Comparison of ENCODE assay signal across 9 mouse cellular contexts in genomic region chr9:90226081-90226741, GRCm38 (mm10). TPM values are rescaled to one million over a fixed set of nuclear protein-coding genes. Genes with fewer than 3 reads are reported as not detected.
A peak's percentile ranks its signal among the peaks of the same experiment; 100 is the strongest.
DNase-seq lines count a peak whose midpoint lies in the region; ATAC-seq and TF ChIP-seq lines count a peak whose summit lies in the region.
"Had no signal": no experiment of that assay in that cellular context is flagged by ENCODE, and none has a peak within 500 bp of the region (broad histone marks: within the 10 kb centered on the region; RNA-seq: fewer than 3 reads in every experiment).

No protein-coding gene starts in this region.

- H3K27ac ChIP-seq in hindbrain, postnatal 0 days = no peak overlapping the region
- H3K27ac ChIP-seq in hindbrain, embryonic 12.5 days = no peak overlapping the region
- H3K27ac ChIP-seq in kidney, embryonic 15.5 days = peak overlapping the region; percentile 61
- no peak overlapping the region for H3K27ac ChIP-seq in forebrain, embryonic 14.5 days (ENCODE audit: low read depth, low read length)
- H3K27ac ChIP-seq: neural tube, embryonic 12.5 days had no signal

- WGBS in hindbrain, postnatal 0 days = 82% methylated on average over 21 of the region's 21 CpGs
- WGBS in hindbrain, embryonic 12.5 days = 91% methylated on average over 21 of the region's 21 CpGs
- WGBS in kidney, embryonic 15.5 days = 79% methylated on average over 21 of the region's 21 CpGs
- 90% methylated on average over 21 of the region's 21 CpGs for WGBS in forebrain, embryonic 14.5 days

- H3K9ac ChIP-seq in hindbrain, postnatal 0 days (replicated peaks; ENCODE audit: low read length) = no peak overlapping the region
- H3K9ac ChIP-seq in hindbrain, embryonic 12.5 days = no peak overlapping the region
- no peak overlapping the region for H3K9ac ChIP-seq in kidney, embryonic 15.5 days
- H3K9ac ChIP-seq in forebrain, embryonic 14.5 days (ENCODE audit: low read length) = no peak overlapping the region
- H3K9ac ChIP-seq: neural tube, embryonic 12.5 days had no signal

- DNase-seq in hindbrain, postnatal 0 days (ENCODE audit: low spot score) = no peak
- DNase-seq in heart, adult 18-20 months = peak; percentile 60 to 67
- peak; percentile 46 for DNase-seq in lung, postnatal 25 days (ENCODE audit: low spot score)
- DNase-seq in forebrain, embryonic 14.5 days (ENCODE audit: low spot score) = no peak
- DNase-seq in cerebellum, adult 18-20 months = no peak
- no peak for DNase-seq in adrenal gland, postnatal 10 days

- TF ChIP-seq CTCF in hindbrain, postnatal 0 days (IDR thresholded peaks at IDR 0.05; ENCODE audit: low read depth) = no peak

- H3K36me3 ChIP-seq in hindbrain, postnatal 0 days (ENCODE audit: insufficient read depth, low read length) = peaks cover 13% of the 10 kb centered on the region
- H3K36me3 ChIP-seq in hindbrain, embryonic 12.5 days = peaks cover 18% of the 10 kb centered on the region
- H3K36me3 ChIP-seq in kidney, embryonic 15.5 days = peaks cover 53% of the 10 kb centered on the region
- peaks cover 21% of the 10 kb centered on the region for H3K36me3 ChIP-seq in forebrain, embryonic 14.5 days (ENCODE audit: control insufficient read depth, insufficient read depth, low read length)

- peak; percentile 21; the same call in 1 of the 2 replicates for ATAC-seq in hindbrain, postnatal 0 days
- ATAC-seq in hindbrain, embryonic 12.5 days (ENCODE audit: low FRiP score) = no peak
- ATAC-seq in kidney, embryonic 15.5 days (replicated peaks; ENCODE audit: low FRiP score) = no peak; the same call in 1 of the 2 replicates
- no peak; the same call in 1 of the 2 replicates for ATAC-seq in forebrain, embryonic 14.5 days

- H3K27me3 ChIP-seq in hindbrain, postnatal 0 days (ENCODE audit: insufficient read depth, low read length) = no peaks in the 10 kb centered on the region
- no peaks in the 10 kb centered on the region for H3K27me3 ChIP-seq in hindbrain, embryonic 12.5 days
- H3K27me3 ChIP-seq in kidney, embryonic 15.5 days = no peaks in the 10 kb centered on the region
- H3K27me3 ChIP-seq in forebrain, embryonic 14.5 days (replicated peaks; ENCODE audit: control insufficient read depth, insufficient read depth, low read length) = no peaks in the 10 kb centered on the region
- H3K27me3 ChIP-seq: neural tube, embryonic 12.5 days had no signal

- no peak overlapping the region for H3K4me2 ChIP-seq in hindbrain, postnatal 0 days (ENCODE audit: low read depth, low read length)
- no peak overlapping the region for H3K4me2 ChIP-seq in hindbrain, embryonic 12.5 days (replicated peaks)
- H3K4me2 ChIP-seq in kidney, embryonic 15.5 days = peak overlapping the region; percentile 10; the same call in 1 of the 2 replicates
- no peak overlapping the region for H3K4me2 ChIP-seq in forebrain, embryonic 14.5 days (ENCODE audit: low read length)
- H3K4me2 ChIP-seq: neural tube, embryonic 12.5 days had no signal

- no peak overlapping the region for H3K4me3 ChIP-seq in hindbrain, postnatal 0 days (ENCODE audit: low read length)
- H3K4me3 ChIP-seq in hindbrain, embryonic 12.5 days = no peak overlapping the region
- no peak overlapping the region for H3K4me3 ChIP-seq in kidney, embryonic 15.5 days (replicated peaks)
- H3K4me3 ChIP-seq in forebrain, embryonic 14.5 days (ENCODE audit: low read depth, low read length) = no peak overlapping the region
- H3K4me3 ChIP-seq: neural tube, embryonic 12.5 days had no signal

- H3K4me1 ChIP-seq in hindbrain, postnatal 0 days (ENCODE audit: insufficient read depth, low read length) = no peaks in the 10 kb centered on the region
- 0 out of 2 replicates have a peak, but pooled peaks cover 2% of the 10 kb centered on the region for H3K4me1 ChIP-seq in hindbrain, embryonic 12.5 days
- 0 out of 2 replicates have a peak, but pooled peaks cover 3% of the 10 kb centered on the region for H3K4me1 ChIP-seq in kidney, embryonic 15.5 days
- no peaks in the 10 kb centered on the region for H3K4me1 ChIP-seq in forebrain, embryonic 14.5 days (ENCODE audit: control insufficient read depth, insufficient read depth, low read length)
- H3K4me1 ChIP-seq: neural tube, embryonic 12.5 days had no signal

- no peaks in the 10 kb centered on the region for H3K9me3 ChIP-seq in hindbrain, postnatal 0 days (ENCODE audit: low read length)
- no peaks in the 10 kb centered on the region for H3K9me3 ChIP-seq in hindbrain, embryonic 12.5 days (replicated peaks)
- H3K9me3 ChIP-seq in kidney, embryonic 15.5 days (replicated peaks) = no peaks in the 10 kb centered on the region
- no peaks in the 10 kb centered on the region for H3K9me3 ChIP-seq in forebrain, embryonic 14.5 days (replicated peaks; ENCODE audit: control insufficient read depth, low read length)
- H3K9me3 ChIP-seq: neural tube, embryonic 12.5 days had no signal

RNA-seq across cellular contexts. Expression of gene Tbc1d2b, which starts 44.4 kb away (rescaled TPM):
- 17.7 and 23.1 TPM in 2 replicates for total RNA-seq in hindbrain, postnatal 0 days (2014; rRNA removed)
- 3.8 and 4.1 TPM in 2 replicates for polyA plus RNA-seq in hindbrain, postnatal 0 days (2015; fragmentation: Nextera tagmentation; extraction: Ambion mirVana)
- 13.2 and 14.6 TPM in 2 replicates for polyA plus RNA-seq in hindbrain, embryonic 12.5 days (2016; fragmentation: Nextera tagmentation; extraction: Ambion mirVana)
- 10 to 100 TPM in 1 of 2 experiments, 1 to 10 TPM in 1; 8.3 to 10.1 TPM for total RNA-seq in heart, adult 18-20 months (2021)
- 12.4 and 12.7 TPM in 2 replicates for polyA plus RNA-seq in kidney, embryonic 15.5 days (2015; fragmentation: Nextera tagmentation; extraction: Ambion mirVana)
- 4.3 and 6.5 TPM in 2 replicates for polyA plus RNA-seq in forebrain, embryonic 14.5 days (2014; fragmentation: Nextera tagmentation; extraction: Ambion mirVana)
- 10 to 100 TPM; 33.0 to 34.9 TPM for total RNA-seq in adrenal gland, postnatal 10 days (2021)

Comparison
In these comparisons a context has a peak if more than half of its experiments do, and no peak if none do; other contexts are left out.
1. DNase-seq: peak in heart, adult 18-20 months (2 of 2) and lung, postnatal 25 days (single experiment); none in hindbrain, postnatal 0 days (single experiment), forebrain, embryonic 14.5 days (single experiment), cerebellum, adult 18-20 months (0 of 2) and adrenal gland, postnatal 10 days (single experiment).